Mouse (Mus musculus) heart, postnatal 36 days (tissue): ENCODE measurements around the gene Plac1. TPM values are rescaled to one million over a fixed set of nuclear protein-coding genes. Genes with fewer than 3 reads are reported as not detected.

Experiments used
- DNase-seq, 2 experiments: peaks; one replicate each; pipeline ENCODE4 v3.0.0; 2021 to 2022
- intact Hi-C: fragments of 180-260 bp; cut with DNase I; formaldehyde crosslinking; loops from one replicate; pipeline ENCODE4 v1.15.1; 2025
- total RNA-seq, 2 experiments: library from RNA; stranded (reverse); gene quantifications; 2 replicates each; pipeline ENCODE4 v1.2.3; 2021

Plac1 gene
- total RNA-seq, 2 experiments from 2014 or later: not detected

DNA sequence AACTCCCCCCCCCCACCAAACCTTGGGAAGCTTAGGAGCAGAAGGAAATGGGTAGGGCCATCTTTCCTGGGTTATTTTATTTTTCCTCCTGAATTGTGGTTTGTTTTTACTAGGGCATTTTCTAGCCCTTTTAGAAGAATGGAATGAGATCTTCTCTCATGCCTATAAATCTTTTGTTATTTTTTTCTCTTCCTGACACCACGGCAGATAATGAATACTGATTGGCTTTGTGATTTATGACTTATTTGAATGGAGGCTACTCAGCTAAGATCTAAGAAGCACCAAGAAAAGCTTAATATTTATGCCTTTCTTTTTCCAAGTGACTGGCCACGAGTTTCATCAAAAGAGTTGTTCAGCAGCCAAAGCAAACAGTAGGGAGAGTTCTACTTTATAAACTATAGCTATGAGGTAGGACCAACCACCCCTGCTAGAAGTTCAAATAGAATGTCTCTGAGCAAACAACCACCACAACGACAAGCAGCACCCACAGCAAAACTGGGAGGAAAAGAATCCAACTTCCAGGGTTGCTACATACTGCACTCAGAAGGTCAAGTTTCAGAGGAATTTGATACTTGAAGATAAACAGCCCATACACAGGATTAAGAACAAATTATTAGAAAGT lies 35.1 kb downstream of the Plac1 start:
- intact Hi-C loops: no loop called here
- DNase-seq: no peak

DNA sequence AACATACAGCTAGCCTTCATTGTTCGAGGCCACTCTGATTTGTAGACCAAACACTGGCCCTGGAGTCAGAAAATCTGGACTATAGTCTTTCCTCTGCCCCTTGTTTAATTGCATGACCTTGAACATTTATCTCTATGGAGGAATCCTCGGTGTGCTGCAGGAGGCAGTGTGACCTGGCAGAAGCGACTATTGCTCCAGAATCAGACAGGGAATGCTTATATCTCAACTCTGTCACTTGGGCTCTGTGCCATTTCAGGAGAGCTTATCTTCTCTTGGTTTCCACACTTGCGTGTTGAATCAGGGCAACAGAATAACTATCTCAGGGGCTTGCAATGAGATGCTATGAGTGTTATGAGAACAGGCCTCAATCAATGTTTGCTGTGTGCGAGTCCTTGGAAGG lies 38.3 kb downstream of the Plac1 start:
- DNase-seq: no peak
- intact Hi-C loops: no loop called here

DNA sequence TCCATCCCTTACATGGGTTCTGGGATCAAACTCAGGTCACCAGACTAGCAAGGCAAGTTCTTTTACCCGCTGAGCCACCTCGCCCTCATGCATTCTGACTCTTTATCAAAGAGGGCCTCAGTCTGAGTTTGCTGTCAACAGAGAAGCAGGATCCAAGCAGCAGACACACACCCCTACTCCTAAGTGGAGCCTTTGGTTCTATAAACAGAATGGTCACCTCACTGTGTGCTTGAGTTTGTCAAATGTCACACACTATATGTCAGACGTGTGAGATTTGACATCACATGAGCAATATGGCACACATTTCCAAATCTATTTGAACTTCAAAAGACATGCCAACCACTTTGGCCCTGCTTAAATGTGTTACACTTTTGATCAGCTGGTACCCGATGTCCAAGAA lies 42.2 kb downstream of the Plac1 start:
- intact Hi-C loops: no loop called here
- no peak for DNase-seq

DNA sequence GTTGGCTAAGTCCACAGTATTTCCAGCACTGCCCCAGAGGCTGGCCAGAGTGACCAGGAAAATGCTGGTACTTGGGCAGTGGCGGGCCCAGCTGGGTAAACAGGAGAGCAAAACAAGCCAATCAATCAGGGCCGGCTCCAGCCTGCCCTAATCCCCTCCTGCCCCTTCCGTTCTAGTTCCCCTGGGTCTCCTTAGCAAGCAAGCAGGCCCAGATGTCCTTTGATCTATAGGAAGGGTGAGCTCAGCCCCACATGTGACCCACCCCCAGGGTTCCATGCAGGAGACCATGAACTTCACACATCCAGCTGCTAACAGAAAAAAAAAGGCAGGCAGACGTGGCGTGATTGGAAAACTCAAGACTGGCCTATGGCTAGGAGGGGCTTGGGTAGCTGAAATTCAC lies 43.5 kb downstream of the Plac1 start:
- intact Hi-C loops: no loop called here

DNA sequence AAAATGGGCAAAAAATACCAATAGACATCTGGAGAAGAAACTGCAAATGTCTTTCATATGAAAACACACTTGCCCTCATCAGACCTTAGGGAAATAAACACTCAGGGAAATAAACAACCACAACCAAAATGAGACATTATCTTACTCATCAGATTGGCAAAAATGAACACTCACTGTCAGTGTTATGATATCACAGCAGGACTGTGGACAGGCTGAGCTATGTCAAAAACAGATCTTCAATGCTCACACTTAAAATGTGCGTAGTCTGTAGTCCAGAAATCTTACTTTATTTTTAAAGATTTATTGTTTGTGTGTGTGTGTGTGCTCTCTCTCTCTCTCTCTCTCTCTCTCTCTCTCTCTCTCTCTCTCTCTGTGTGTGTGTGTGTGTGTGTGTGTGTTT lies 51.2 kb downstream of the Plac1 start:
- intact Hi-C loops: no loop called here
- DNase-seq: no peak

More for the DNA sequence above, 43.5 kb downstream of the Plac1 start:
- no peak for DNase-seq

DNA sequence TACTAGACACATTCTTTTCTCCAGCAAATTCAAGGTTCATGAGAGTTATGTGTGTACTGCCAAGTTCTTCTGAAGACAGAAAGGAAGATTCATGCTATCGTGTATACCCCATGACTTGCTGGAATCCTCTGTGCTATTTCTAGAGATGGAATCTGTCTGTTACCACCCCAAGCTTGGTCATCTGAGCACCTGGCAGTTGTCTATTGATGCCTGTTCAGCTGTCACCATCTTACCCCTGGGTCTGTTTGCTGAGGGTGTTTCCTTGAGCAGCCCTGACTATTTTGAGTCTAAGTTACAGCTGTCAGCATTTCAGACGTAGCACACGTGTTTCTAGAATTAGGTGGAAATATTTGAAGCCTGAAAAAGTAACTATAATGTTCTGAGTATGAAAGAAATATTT lies 60.1 kb downstream of the Plac1 start:
- DNase-seq: no peak
- intact Hi-C loops: no loop called here

DNA sequence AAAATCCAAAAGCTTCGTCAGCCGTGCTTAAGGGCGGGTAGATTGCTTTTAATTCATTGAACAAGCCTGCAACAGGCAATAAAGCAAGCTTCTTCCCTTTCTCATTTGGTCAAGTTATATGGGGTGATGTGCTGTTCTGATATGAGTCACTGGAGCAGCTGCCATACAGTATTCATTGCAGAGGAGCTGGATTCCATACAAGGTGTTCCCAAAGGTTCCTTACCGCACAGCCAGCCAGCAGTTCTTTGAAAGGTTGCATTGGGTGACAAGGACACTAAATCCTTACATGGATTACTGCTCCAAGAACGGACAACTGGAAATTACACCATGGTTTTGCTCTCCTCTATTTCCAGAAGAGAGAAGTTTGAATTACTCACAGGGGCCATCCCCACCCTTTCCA lies 63.6 kb downstream of the Plac1 start:
- DNase-seq: no peak
- intact Hi-C loops: no loop called here

DNA sequence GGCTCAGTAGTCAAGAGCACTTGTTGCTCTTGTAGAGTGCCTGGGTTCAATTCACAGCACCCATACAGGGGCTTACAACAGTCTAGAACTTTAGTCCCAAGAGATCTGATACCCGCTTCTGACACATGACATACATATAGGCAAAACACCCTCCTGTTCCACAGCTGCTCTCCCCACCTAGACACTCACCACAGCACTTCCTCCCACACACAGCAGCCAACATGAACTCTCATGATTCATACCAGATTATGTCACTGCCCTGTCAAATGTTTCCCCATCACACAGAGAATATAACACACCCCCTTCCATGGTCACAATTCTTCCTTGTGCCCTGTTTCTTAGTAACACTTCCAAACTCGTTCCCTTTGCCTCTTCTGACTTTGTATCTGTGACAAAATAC lies 71.3 kb downstream of the Plac1 start:
- intact Hi-C loops: loop anchor here (5.0 kb wide), 1 partner anchor 51 kb away; no protein-coding TSS in a partner anchor
- DNase-seq: no peak

DNA sequence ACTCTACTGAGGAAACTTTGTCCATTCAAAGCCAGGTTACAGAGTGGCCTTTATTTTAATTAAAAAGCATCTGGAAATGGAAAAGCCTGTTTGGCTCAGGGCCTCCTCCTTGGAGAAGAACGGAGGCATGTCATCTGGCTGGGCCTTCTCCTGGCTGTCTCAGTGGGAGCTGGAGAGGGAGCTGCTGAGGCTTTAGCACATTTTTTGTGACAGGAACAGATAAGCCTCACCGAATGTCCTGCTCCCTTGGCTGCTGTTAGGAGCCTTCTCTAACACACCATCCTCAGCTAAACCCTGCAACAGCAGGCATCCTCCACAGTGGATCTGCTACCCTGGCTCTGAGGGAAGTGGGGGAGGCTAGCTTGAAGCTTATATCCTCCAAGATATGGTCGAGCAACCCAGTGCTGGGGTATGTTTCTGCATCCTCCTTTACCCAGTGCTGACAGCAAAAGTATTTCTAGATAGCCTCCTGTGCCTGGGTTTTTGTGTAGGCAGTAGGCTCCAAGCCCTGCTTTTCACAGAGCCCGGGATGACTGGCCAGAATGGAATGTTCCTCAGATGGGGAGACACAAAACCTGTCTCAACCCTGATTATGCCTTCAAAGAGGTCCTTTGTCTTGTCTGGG lies 72.9 kb downstream of the Plac1 start:
- DNase-seq: peak; percentile 4 to 14
- intact Hi-C loops: loop anchor here (2.0 to 5.0 kb wide), 2 partner anchors 50 to 110 kb away; no protein-coding TSS in a partner anchor

DNA sequence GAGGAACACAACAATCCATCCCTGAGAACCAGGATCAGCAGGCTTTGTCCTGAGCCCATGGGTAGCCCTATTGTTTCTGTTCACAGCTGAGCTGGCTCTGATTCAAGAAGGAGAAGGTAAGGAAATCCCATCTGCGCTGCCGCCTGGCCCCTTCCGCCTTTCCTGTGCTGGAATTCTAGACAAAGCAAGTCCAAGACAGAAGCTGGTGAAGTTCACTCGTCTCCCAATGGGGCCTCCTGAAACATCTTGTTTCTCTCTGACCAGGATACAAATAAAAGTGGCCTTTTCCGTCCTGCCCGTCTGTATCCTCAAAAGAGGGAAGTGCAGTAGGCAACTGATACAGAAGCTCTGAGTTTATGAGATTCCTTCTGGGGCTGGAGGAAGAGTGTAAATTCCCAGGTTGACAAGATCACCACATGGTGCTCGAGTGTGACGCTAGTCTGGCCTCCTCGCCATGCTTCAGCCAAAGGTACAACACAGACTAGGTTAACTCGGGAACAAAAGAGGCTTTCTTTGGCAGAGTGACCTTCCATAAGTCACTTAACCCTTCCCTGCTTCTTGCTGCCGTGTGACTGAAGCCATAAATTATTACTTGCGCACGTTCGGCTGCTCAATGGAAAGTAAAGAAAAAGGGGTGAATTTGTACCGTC lies 73.5 kb downstream of the Plac1 start:
- intact Hi-C loops: loop anchor here (2.0 to 5.0 kb wide), 2 partner anchors 49 to 110 kb away; no protein-coding TSS in a partner anchor
- DNase-seq: peak; percentile 6 to 7

DNA sequence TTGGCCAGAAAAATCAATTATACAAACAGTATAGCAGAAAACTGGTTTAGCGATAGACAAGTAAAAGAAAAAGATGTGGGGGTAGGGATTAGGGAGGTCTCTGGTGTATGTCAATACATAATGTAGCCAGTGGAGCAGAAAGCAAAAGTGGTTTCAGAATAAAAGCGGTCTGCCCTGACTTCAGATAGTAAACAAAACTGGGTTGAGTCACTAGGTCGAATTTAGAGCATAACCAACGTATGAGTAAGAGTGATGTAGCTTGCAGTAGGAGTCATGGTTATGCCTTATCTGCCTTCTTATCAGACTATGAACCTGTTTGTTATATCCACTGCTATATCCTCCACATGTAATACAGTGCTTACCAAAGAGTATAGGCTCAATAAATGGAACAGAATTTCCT lies 77.3 kb downstream of the Plac1 start:
- intact Hi-C loops: no loop called here
- no peak for DNase-seq

DNA sequence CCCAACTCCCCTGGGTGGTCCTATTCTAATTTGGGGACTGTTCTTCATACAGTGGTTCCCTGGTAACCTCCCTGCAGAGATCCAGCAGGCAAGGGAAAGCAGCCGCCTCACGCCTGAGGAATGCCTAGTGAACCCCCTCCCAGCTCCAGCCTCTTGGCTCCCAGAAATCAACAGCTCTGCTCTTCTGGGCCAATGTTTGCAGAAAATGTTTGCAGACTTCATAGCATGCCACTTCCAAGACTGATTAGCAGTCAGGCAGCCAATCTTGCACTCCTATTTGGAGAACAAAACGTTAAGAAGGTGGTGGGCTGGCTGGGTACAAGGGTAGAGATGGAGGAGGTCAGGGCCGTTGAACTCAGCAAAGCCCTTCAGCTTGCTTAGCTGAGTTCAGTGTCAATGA lies 78.3 kb downstream of the Plac1 start:
- no peak for DNase-seq
- intact Hi-C loops: no loop called here

DNA sequence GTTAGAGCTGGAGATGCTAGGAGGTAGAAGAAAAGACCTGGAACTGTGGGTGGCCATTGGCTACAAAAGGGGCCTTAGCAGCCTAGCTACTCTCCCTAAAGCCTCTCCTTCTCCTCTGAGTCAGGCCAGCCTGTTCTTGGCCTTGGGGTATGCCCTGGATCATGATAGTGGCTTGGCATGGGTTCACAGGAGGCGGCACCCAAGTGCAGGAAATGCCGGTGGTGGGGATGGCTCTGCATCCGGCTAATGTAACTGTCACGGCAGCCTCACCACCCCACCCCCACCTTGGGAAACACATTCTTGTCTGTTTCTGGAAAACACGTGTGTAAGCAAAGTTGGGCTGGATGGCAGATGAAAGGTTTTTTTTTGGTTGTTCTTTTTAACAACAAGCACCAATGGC lies 78.8 kb downstream of the Plac1 start:
- intact Hi-C loops: no loop called here

DNA sequence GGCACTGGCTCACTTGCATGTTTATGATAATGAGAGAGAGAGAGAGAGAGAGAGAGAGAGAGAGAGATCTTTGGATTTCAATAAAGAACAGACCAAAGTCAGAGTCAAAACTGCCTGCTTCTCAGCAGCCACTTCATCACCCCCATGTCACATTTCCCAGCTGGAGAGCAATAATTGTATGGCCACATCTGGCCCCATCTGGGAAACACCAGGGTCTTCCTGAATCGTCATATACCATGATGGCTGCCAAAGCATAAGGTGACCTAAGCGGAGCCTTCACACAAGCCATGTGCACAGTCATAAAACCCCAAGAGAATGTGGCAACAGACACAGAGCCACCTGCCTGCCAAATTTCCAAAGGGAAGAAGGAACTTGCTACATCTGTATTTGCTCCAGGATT lies 91.9 kb downstream of the Plac1 start:
- intact Hi-C loops: no loop called here
- DNase-seq: no peak

More for the DNA sequence above, 78.8 kb downstream of the Plac1 start:
- peak; percentile 7 to 9 for DNase-seq

DNA sequence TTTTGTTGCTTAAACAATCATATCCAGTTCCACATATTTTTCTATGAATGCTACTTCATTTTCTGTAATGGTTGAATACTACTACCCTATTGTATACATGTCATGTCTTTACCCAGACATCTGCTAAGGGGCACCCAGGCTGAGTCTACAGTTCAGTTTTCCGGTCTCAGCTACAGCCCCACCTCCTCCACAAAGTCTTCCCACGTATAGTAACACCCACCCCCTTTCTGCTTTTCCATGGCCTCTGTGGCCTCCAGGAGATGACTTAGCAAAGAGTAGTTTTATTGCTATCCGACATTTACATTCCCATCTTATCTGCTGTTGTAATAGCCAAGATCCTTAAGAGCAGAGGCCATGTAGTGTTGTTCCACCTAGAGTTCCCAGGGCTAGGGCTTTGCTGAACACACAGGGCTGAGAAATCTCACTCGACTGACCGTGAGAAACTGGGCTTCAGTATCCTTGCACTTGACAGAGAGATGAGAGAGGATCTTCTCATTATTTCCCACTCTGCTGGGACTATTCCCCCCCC lies 93.5 kb downstream of the Plac1 start:
- no peak for DNase-seq
- intact Hi-C loops: no loop called here

DNA sequence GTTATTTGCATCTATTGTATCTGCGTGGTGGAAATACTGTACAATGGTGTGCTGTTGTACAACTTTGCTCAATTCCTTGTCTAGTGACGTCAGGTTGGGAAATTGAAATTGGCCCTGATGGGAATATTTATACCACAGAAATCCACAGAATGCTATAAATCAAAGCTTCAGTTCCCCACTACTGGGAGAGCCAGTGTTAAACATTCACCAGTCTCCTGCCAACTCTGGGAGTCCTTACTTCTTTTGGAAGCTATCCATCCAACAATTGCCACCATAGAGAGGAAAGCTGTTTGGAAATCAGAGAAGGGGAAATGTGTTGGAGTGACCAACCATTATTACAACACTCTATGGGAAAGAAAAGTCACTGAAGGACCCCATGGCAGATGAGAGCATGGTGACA lies 100.3 kb downstream of the Plac1 start:
- intact Hi-C loops: no loop called here
- no peak for DNase-seq

DNA sequence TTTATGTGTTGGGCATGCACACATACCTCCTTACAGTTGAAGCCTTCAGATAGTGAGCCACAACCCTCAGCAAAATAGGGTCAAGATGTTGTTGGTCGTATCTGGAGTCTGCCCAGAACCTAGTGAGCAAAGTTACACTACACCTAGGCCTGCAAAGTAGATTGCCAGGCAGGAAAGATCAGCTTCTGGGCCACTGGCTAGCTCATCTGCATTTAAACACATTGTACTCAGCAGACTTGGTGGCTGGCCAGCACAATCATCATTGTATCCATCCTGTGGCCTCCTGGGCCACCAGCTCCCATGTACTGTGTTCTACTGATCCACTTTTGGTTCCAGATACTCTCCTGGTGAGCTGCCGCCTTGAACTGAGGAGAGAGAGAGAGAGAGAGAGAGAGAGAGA lies 102.8 kb downstream of the Plac1 start:
- intact Hi-C loops: no loop called here
- peak in 1 of 2 experiments; percentile 5 for DNase-seq

DNA sequence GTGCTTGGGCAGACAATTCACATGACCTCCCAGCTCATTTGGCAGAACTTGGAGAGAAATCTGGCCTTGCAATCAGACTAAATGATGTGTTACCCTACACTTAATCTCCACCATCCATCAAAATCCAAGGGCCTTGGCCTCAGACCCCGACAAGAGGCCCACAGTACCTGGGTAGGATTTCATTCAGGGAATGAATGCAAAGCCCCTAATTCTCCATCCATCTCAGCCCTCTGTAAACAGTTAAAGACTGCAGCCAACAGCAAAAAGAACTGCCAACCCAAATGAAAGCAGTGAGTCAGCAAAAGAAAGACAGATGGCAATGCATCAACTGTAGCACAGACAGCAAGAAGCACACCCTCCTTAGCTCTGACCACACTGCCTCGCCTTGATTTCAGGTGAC lies 110.4 kb downstream of the Plac1 start:
- intact Hi-C loops: no loop called here
- no peak for DNase-seq

DNA sequence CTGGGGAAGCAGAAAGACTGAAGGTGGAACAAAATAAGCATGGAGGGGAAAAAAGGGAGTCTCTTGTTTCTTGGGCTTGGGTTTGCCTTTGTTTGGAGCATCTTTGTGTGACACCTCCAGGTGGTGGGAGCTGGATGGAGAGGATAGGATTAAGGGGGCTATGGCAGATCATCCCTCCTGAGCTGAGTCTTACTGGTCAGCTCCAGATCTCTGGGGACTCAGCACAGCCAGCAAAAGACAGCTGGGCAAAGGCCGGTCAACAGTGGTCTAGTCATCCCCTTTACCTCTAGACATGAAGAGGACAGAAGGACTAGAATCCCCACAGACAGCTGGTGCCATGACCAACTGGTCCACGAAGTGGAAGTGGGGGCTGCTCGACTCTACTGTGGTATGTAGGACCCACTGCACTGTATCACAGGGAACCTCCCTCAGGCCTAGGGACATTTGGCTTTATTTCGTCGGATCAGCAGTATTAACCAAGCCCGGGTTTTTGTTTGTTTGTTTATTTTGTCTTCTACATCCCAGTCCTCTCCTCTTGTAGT lies 113.3 kb downstream of the Plac1 start:
- intact Hi-C loops: no loop called here
- DNase-seq: no peak

DNA sequence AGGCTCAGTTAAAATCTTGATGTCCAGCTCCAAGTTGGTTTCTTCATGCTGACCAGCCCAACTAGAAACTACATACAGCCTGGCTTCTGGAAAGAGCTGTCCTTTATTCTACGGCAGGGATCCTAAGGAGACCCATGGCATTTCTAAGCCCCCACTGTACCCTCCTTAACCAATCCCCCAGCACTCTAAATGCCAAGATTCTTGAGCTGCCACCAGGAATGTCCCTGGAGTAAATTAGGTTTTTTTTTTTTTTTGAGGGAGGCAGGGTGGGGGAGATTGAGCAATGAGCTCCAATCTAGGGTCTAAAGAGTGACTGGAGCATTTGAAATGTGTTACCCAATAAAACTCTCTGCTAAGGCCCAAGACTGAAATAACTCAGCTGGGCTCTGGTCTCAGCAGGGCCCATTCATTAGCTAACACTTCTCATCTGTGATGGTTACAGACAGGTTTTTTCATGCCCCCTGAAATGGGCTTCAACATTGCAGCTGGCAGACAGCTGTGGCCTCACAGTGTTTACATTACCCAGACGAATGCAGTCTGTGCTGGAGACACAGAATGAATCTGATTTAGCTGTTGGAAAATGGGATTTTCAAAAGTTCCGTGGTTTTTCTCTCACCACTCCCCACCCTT lies 114.0 kb downstream of the Plac1 start:
- intact Hi-C loops: no loop called here
- no peak for DNase-seq

DNA sequence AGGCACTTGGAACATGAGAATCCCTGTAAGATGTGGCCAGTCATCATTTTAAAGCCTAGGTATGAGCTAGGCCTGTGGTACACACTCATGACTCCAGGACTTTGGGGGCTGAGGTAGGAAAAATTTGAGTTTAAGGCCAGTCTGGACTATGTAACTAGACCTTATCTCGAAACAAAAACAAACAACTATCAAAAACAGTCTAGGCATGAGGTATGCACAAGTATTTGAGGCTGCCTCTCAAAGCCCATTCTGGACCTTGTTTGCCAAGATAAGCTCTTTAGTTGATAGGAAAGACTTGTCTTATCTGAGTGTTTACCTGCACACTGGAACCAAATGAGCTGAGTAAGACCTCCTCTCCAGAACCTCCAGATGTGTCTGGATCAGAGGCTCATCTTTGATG lies 116.3 kb downstream of the Plac1 start:
- no peak for DNase-seq
- intact Hi-C loops: no loop called here
